ENCODE assay signal across 31 mouse cellular contexts in the genomic region with DNA sequence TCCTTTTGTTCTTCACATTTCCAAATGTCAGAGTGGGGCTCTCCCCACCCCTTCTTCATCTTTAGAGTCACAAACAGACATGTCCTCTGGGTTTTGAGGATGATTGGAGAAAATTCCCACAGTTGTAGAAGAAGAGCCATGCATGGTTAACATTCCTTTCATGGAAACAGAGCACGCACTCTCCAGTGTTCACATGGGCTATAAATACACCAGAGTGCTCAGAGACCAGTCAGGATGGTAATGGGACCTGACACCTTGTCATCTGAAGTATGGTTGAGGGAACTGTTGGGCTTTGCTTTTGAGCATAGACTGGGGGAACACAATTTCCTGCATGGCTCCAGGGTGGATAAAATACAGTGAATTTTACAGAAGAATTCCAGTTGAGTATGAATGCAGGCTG. TPM values are rescaled to one million over a fixed set of nuclear protein-coding genes. Genes with fewer than 3 reads are reported as not detected.
DNase-seq lines count a peak whose midpoint lies in the region; ATAC-seq and TF ChIP-seq lines count a peak whose summit lies in the region.
"Had no signal": no experiment of that assay in that cellular context is flagged by ENCODE, and none has a peak within 500 bp of the region (broad histone marks: within the 10 kb centered on the region; RNA-seq: fewer than 3 reads in every experiment).

No protein-coding gene starts in this region.

- H3K4me3 ChIP-seq in heart, embryonic 13.5 days: no peak overlapping the region
- H3K4me3 ChIP-seq in lung, embryonic 16.5 days (ENCODE audit: low read length): no peak overlapping the region
- no peak overlapping the region for H3K4me3 ChIP-seq in embryonic facial prominence, embryonic 14.5 days (ENCODE audit: low read depth, low read length)
- no peak overlapping the region for H3K4me3 ChIP-seq in heart, postnatal 0 days (ENCODE audit: low read depth, low read length)
- H3K4me3 ChIP-seq: forebrain, embryonic 10.5 days; forebrain, embryonic 15.5 days; gastrocnemius, adult 2 months; liver, embryonic 12.5 days; midbrain, embryonic 13.5 days had no signal

- H3K27ac ChIP-seq in heart, embryonic 13.5 days (replicated peaks): peak overlapping the region; percentile 95
- peak overlapping the region; percentile 63 for H3K27ac ChIP-seq in lung, embryonic 16.5 days (ENCODE audit: low read length)
- no peak overlapping the region for H3K27ac ChIP-seq in embryonic facial prominence, embryonic 14.5 days (replicated peaks; ENCODE audit: low read depth, low read length)
- peak overlapping the region; percentile 88 for H3K27ac ChIP-seq in heart, postnatal 0 days (ENCODE audit: low read depth)
- H3K27ac ChIP-seq: forebrain, embryonic 10.5 days; forebrain, embryonic 15.5 days; gastrocnemius, adult 2 months; hindbrain, embryonic 14.5 days; liver, embryonic 12.5 days; midbrain, embryonic 13.5 days had no signal

- H3K9ac ChIP-seq in heart, embryonic 13.5 days: 0 out of 2 replicates have a peak overlapping the region, but pooled peaks have one; percentile 56
- H3K9ac ChIP-seq in lung, embryonic 16.5 days (ENCODE audit: low read length): no peak overlapping the region
- no peak overlapping the region; the same call in 1 of the 2 replicates for H3K9ac ChIP-seq in embryonic facial prominence, embryonic 14.5 days (ENCODE audit: low read depth, low read length)
- no peak overlapping the region for H3K9ac ChIP-seq in heart, postnatal 0 days (replicated peaks; ENCODE audit: low read depth, low read length)
- H3K9ac ChIP-seq: forebrain, embryonic 15.5 days; hindbrain, embryonic 14.5 days; liver, embryonic 12.5 days; liver, postnatal 0 days; midbrain, embryonic 13.5 days had no signal

- H3K27me3 ChIP-seq in heart, embryonic 13.5 days (replicated peaks): no peaks in the 10 kb centered on the region
- no peaks in the 10 kb centered on the region for H3K27me3 ChIP-seq in lung, embryonic 16.5 days (ENCODE audit: control insufficient read depth, insufficient read depth, low read depth, low read length)
- no peaks in the 10 kb centered on the region for H3K27me3 ChIP-seq in embryonic facial prominence, embryonic 14.5 days (replicated peaks; ENCODE audit: control insufficient read depth, insufficient read depth, low read length)
- no peaks in the 10 kb centered on the region for H3K27me3 ChIP-seq in heart, postnatal 0 days (ENCODE audit: control insufficient read depth, insufficient read depth, low read length)
- H3K27me3 ChIP-seq: forebrain, embryonic 15.5 days; liver, embryonic 12.5 days had no signal

- no peak for TF ChIP-seq EP300 in heart, postnatal 0 days (IDR thresholded peaks at IDR 0.05; ENCODE audit: low read depth)

- ATAC-seq in heart, embryonic 13.5 days (ENCODE audit: extremely low read depth, insufficient number of reproducible peaks, low FRiP score, low TSS enrichment): no peak
- ATAC-seq in lung, embryonic 16.5 days (ENCODE audit: low read depth): 0 out of 2 replicates have a peak, but pooled peaks have one; percentile 28
- ATAC-seq in embryonic facial prominence, embryonic 14.5 days (ENCODE audit: low read depth): no peak
- ATAC-seq in heart, postnatal 0 days (ENCODE audit: insufficient read depth, low read depth): peak; percentile 87
- ATAC-seq in erythroid progenitor cell, adult 5-6 weeks (replicated peaks; ENCODE audit: low FRiP score, poor library complexity, severe bottlenecking): no peak
- ATAC-seq: activated CD4-positive, CD25-positive, alpha-beta regulatory T cell, adult 4 months; forebrain, embryonic 15.5 days; intestine, postnatal 0 days; liver, embryonic 12.5 days; liver, postnatal 0 days; midbrain, embryonic 13.5 days had no signal

- peak overlapping the region; percentile 21; the same call in 1 of the 2 replicates for H3K4me2 ChIP-seq in heart, embryonic 13.5 days
- no peak overlapping the region for H3K4me2 ChIP-seq in lung, embryonic 16.5 days (ENCODE audit: low read depth, low read length)
- no peak overlapping the region for H3K4me2 ChIP-seq in embryonic facial prominence, embryonic 14.5 days (ENCODE audit: low read depth, low read length)
- H3K4me2 ChIP-seq in heart, postnatal 0 days (ENCODE audit: low read depth, low read length): no peak overlapping the region
- H3K4me2 ChIP-seq: forebrain, embryonic 15.5 days; hindbrain, embryonic 14.5 days; liver, embryonic 12.5 days; midbrain, embryonic 13.5 days had no signal

- TF ChIP-seq CTCF in heart, postnatal 0 days (IDR thresholded peaks at IDR 0.05; ENCODE audit: low read depth): no peak

- WGBS in heart, embryonic 13.5 days: 34% methylated on average over 1 of the region's 1 CpGs
- 55% methylated on average over 1 of the region's 1 CpGs for WGBS in lung, embryonic 16.5 days
- WGBS in embryonic facial prominence, embryonic 14.5 days: 44% methylated on average over 1 of the region's 1 CpGs
- 26% methylated on average over 1 of the region's 1 CpGs for WGBS in heart, postnatal 0 days

- H3K9me3 ChIP-seq in heart, embryonic 13.5 days: no peaks in the 10 kb centered on the region
- H3K9me3 ChIP-seq in lung, embryonic 16.5 days (ENCODE audit: control insufficient read depth, low read length): no peaks in the 10 kb centered on the region
- no peaks in the 10 kb centered on the region for H3K9me3 ChIP-seq in embryonic facial prominence, embryonic 14.5 days (ENCODE audit: control insufficient read depth, low read length)
- H3K9me3 ChIP-seq in heart, postnatal 0 days (replicated peaks; ENCODE audit: control insufficient read depth, low read length): no peaks in the 10 kb centered on the region
- H3K9me3 ChIP-seq: forebrain, embryonic 10.5 days; forebrain, embryonic 15.5 days; liver, embryonic 12.5 days; midbrain, embryonic 13.5 days had no signal

- peaks cover 23% of the 10 kb centered on the region for H3K4me1 ChIP-seq in heart, embryonic 13.5 days
- peaks cover 9% of the 10 kb centered on the region for H3K4me1 ChIP-seq in lung, embryonic 16.5 days (replicated peaks; ENCODE audit: control insufficient read depth, insufficient read depth, low read length)
- peaks cover 3% of the 10 kb centered on the region; the same call in 1 of the 2 replicates for H3K4me1 ChIP-seq in embryonic facial prominence, embryonic 14.5 days (ENCODE audit: control insufficient read depth, insufficient read depth, low read length)
- H3K4me1 ChIP-seq in heart, postnatal 0 days (ENCODE audit: control insufficient read depth, insufficient read depth): peaks cover 15% of the 10 kb centered on the region

- DNase-seq in heart, adult 8-10 months (ENCODE audit: low spot score): no peak
- DNase-seq in lung, adult 18-20 months: no peak
- peak; percentile 58 for DNase-seq in embryonic facial prominence, embryonic 14.5 days (ENCODE audit: low spot score)
- DNase-seq in heart, postnatal 0 days (ENCODE audit: low spot score): peak; percentile 75
- DNase-seq: adrenal gland, adult 2 months; adrenal gland, postnatal 36 days; B cell, adult 2 months; cerebellum, adult 18-20 months; cerebellum, postnatal 10 days; gastrocnemius, adult 2 months; gastrocnemius, postnatal 36 days; kidney, adult 9 months; kidney, postnatal 10 days; layer of hippocampus, postnatal 36 days; left cerebral cortex, postnatal 4 days; liver, postnatal 0 days; right cerebral cortex, postnatal 25 days; thymus, postnatal 4 days had no signal

- H3K36me3 ChIP-seq in heart, embryonic 13.5 days: peaks cover 34% of the 10 kb centered on the region
- H3K36me3 ChIP-seq in lung, embryonic 16.5 days (ENCODE audit: control insufficient read depth, insufficient read depth, low read length): no peaks in the 10 kb centered on the region
- peaks cover 28% of the 10 kb centered on the region for H3K36me3 ChIP-seq in embryonic facial prominence, embryonic 14.5 days (ENCODE audit: control insufficient read depth, insufficient read depth, low read length)
- peaks cover 37% of the 10 kb centered on the region for H3K36me3 ChIP-seq in heart, postnatal 0 days (replicated peaks; ENCODE audit: control insufficient read depth, insufficient read depth, low read length)

RNA-seq across cellular contexts. Expression of a gene that starts 6.6 kb away (rescaled TPM):
- polyA plus RNA-seq in heart, embryonic 13.5 days (2015; fragmentation: Nextera tagmentation; extraction: Ambion mirVana): 50.6 and 58.1 TPM in 2 replicates
- total RNA-seq in heart, adult 8-10 months (2022): 10 to 100 TPM; 24.6 to 34.0 (median 28.6) TPM
- 59.3 and 64.7 TPM in 2 replicates for polyA plus RNA-seq in lung, embryonic 16.5 days (2015; fragmentation: Nextera tagmentation; extraction: Ambion mirVana)
- 57.5 and 58.9 TPM in 2 replicates for polyA plus RNA-seq in embryonic facial prominence, embryonic 14.5 days (2014; fragmentation: Nextera tagmentation; extraction: Ambion mirVana)
- 4.8 and 15.9 TPM in 2 replicates for total RNA-seq in heart, postnatal 0 days (2014; rRNA removed; ENCODE audit: low replicate concordance)
- polyA plus RNA-seq in heart, postnatal 0 days (2015; fragmentation: Nextera tagmentation; extraction: Ambion mirVana): 66.5 and 69.0 TPM in 2 replicates
- total RNA-seq in erythroid progenitor cell, adult 5-6 weeks (2015; ENCODE audit: low replicate concordance): 7.6 and 14.7 TPM in 2 replicates
- 3.3 and 8.7 TPM in 2 replicates for total RNA-seq in erythroid progenitor cell, adult 5-6 weeks (2017; ENCODE audit: low replicate concordance)

RNA-seq across cellular contexts. Expression of a gene that starts 7.2 kb away (rescaled TPM):
- polyA plus RNA-seq in heart, embryonic 13.5 days (2015; fragmentation: Nextera tagmentation; extraction: Ambion mirVana): 0.29 and 0.33 TPM in 2 replicates
- total RNA-seq in heart, adult 8-10 months (2022): under 1 TPM in 1 of 4 experiments, not detected in 3; 0.32 TPM
- 9.7 and 13.3 TPM in 2 replicates for polyA plus RNA-seq in lung, embryonic 16.5 days (2015; fragmentation: Nextera tagmentation; extraction: Ambion mirVana)
- polyA plus RNA-seq in embryonic facial prominence, embryonic 14.5 days (2014; fragmentation: Nextera tagmentation; extraction: Ambion mirVana): 2.9 and 7.2 TPM in 2 replicates
- total RNA-seq in heart, postnatal 0 days (2014; rRNA removed; ENCODE audit: low replicate concordance): not detected in 2 replicates
- polyA plus RNA-seq in heart, postnatal 0 days (2015; fragmentation: Nextera tagmentation; extraction: Ambion mirVana): 0.12 and 0.44 TPM in 2 replicates
- not detected in 2 replicates for total RNA-seq in erythroid progenitor cell, adult 5-6 weeks (2015; ENCODE audit: low replicate concordance)
- not detected in 2 replicates for total RNA-seq in erythroid progenitor cell, adult 5-6 weeks (2017; ENCODE audit: low replicate concordance)
- total RNA-seq: adrenal gland, adult 2 months; adrenal gland, postnatal 36 days; common myeloid progenitor, adult 5-6 weeks; hematopoietic stem cell, adult 5-6 weeks; megakaryocyte-erythroid progenitor cell, adult 5-6 weeks had no signal
- polyA plus RNA-seq: activated CD4-positive, CD25-positive, alpha-beta regulatory T cell, adult 4 months; adrenal gland, adult 2 months; liver, embryonic 12.5 days; liver, postnatal 0 days had no signal

RNA-seq across cellular contexts. Expression of a gene that starts 50.7 kb away (rescaled TPM):
- polyA plus RNA-seq in heart, embryonic 13.5 days (2015; fragmentation: Nextera tagmentation; extraction: Ambion mirVana): 0.80 and 0.87 TPM in 2 replicates
- total RNA-seq in heart, adult 8-10 months (2022): 1 to 10 TPM; 1.0 to 2.0 (median 1.4) TPM
- 3.1 and 3.7 TPM in 2 replicates for polyA plus RNA-seq in lung, embryonic 16.5 days (2015; fragmentation: Nextera tagmentation; extraction: Ambion mirVana)
- polyA plus RNA-seq in embryonic facial prominence, embryonic 14.5 days (2014; fragmentation: Nextera tagmentation; extraction: Ambion mirVana): 2.3 and 2.4 TPM in 2 replicates
- 2.9 and 3.9 TPM in 2 replicates for total RNA-seq in heart, postnatal 0 days (2014; rRNA removed; ENCODE audit: low replicate concordance)
- 0.55 and 0.66 TPM in 2 replicates for polyA plus RNA-seq in heart, postnatal 0 days (2015; fragmentation: Nextera tagmentation; extraction: Ambion mirVana)
- total RNA-seq in erythroid progenitor cell, adult 5-6 weeks (2015; ENCODE audit: low replicate concordance): not detected in 2 replicates
- not detected in 2 replicates for total RNA-seq in erythroid progenitor cell, adult 5-6 weeks (2017; ENCODE audit: low replicate concordance)
- total RNA-seq: common myeloid progenitor, adult 5-6 weeks; hematopoietic stem cell, adult 5-6 weeks; megakaryocyte-erythroid progenitor cell, adult 5-6 weeks had no signal
- polyA plus RNA-seq: activated CD4-positive, CD25-positive, alpha-beta regulatory T cell, adult 4 months; liver, postnatal 0 days had no signal

Comparison
In these comparisons a context has a peak if more than half of its experiments do, and no peak if none do; other contexts are left out.
1. ATAC-seq: peak in lung, embryonic 16.5 days (single experiment) and heart, postnatal 0 days (single experiment); none in heart, embryonic 13.5 days (single experiment), embryonic facial prominence, embryonic 14.5 days (single experiment) and erythroid progenitor cell, adult 5-6 weeks (single experiment).
2. DNase-seq: peak in embryonic facial prominence, embryonic 14.5 days (single experiment) and heart, postnatal 0 days (single experiment); none in heart, adult 8-10 months (single experiment) and lung, adult 18-20 months (0 of 2).